Mouse (Mus musculus): ENCODE measurements around the gene Lrrc8b.

DNA sequence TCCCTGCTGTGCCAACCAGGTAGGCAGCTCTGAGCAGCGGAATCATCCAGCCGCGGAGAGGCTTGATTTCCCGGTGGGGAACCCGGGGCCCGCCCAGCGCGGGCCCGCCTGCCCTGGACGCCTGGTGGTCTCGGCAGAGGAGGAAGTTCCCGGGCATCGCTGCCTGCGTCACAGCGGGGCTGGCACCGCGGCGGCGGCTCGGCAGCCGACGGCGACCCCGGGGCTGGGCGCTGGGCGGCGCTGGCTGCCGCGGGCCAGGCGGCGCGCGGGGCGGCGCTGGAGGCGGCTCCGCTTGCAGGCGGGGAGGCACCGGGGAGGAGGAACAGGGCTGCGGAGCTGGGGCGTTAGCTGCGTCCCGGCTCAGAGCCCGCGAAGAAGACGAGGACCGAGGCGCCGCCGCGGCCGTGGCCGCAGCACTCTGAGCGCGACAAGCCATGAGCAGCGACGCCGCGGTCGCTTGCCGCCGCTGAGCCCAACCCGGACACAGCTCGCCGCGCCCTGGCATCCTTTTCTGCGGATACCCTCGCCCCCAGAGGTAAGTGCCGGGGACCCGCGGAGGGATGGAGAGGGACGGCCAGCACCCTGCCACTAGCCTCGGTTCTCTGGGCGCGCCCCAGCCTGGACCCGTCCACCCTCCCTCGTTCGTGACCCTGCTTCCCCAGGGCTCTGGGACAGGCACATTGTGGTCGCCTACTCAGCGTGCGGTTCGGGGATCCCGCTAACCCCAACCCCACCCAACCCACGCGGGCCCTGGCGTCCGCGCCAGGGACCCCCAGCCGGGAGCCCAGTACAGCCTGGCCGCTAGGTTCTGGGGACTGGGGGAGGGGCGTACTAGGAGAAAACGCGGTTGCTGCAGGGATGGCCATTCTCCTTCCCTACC, 103.8 kb downstream of the Lrrc8b start, which contains the start of gene Lrrc8c:
- TF ChIP-seq CTCF (IDR thresholded peaks at IDR 0.05; ENCODE audit: borderline replicate concordance, insufficient read depth, low read depth, low read length) (0 out of 2 replicates have a peak, but pooled peaks have one; percentile 1), POLR2A (IDR thresholded peaks at IDR 0.05; ENCODE audit: borderline replicate concordance, insufficient read depth, low read length) (no peak)
